Mouse (Mus musculus) midbrain, embryonic 16.5 days (tissue): Measurements from ENCODE around the gene Chmp6. TPM values are rescaled to one million over a fixed set of nuclear protein-coding genes. Genes with fewer than 3 reads are reported as not detected.

Source experiments
- ATAC-seq: fragments of 200-750 bp; cut with Nextera tagmentation; 2 replicates; pipeline ENCODE4 v1.8.0; 2017; ENCODE audit warnings: moderate TSS enrichment
- H3K27ac ChIP-seq: fragments of 300-500 bp; sonication (generic); 2 replicates; pipeline ENCODE4 v1.5.1; 2014; ENCODE audit warnings: mild to moderate bottlenecking, low read length, mixed read lengths
- H3K27me3 ChIP-seq: fragments of 300-500 bp; sonication (generic); 2 replicates; pipeline ENCODE4 v1.6.1; 2014; ENCODE audit warnings: low read depth, low read length, mixed read lengths; ENCODE audit not compliant: control insufficient read depth, insufficient read depth
- H3K36me3 ChIP-seq: fragments of 300-500 bp; sonication (generic); 2 replicates; pipeline ENCODE4 v1.6.1; 2014; ENCODE audit warnings: mild to moderate bottlenecking, low read length, moderate library complexity, mixed read lengths; ENCODE audit not compliant: control insufficient read depth, insufficient read depth
- H3K4me1 ChIP-seq: fragments of 300-500 bp; sonication (generic); 2 replicates; pipeline ENCODE4 v1.6.1; 2014; ENCODE audit warnings: mild to moderate bottlenecking, low read length, mixed read lengths; ENCODE audit not compliant: control insufficient read depth, insufficient read depth
- H3K4me2 ChIP-seq: fragments of 300-500 bp; sonication (generic); 2 replicates; pipeline ENCODE4 v1.6.1; 2014; ENCODE audit warnings: mild to moderate bottlenecking, low read length, mixed read lengths
- H3K4me3 ChIP-seq: fragments of 300-500 bp; sonication (generic); 2 replicates; pipeline ENCODE4 v1.5.1; 2014; ENCODE audit warnings: low read depth, mild to moderate bottlenecking, low read length, moderate library complexity, mixed read lengths
- H3K9ac ChIP-seq: fragments of 300-500 bp; sonication (generic); 2 replicates; pipeline ENCODE4 v1.6.1; 2014; ENCODE audit warnings: low read depth, low read length, mixed read lengths
- H3K9me3 ChIP-seq: fragments of 300-500 bp; sonication (generic); replicated peaks from 2 replicates; pipeline ENCODE4 v1.6.1; 2014; ENCODE audit warnings: mild to moderate bottlenecking, low read length, mixed read lengths; ENCODE audit not compliant: control insufficient read depth, poor library complexity, severe bottlenecking
- WGBS: fragments of 180-500 bp; shearing (Covaris S2); extraction: QIAGEN DNeasy Blood & Tissue Kit; methylation state at CpG from one replicate; pipeline ENCODE4 v1.1.7; 2014; 5-methylcytosine and 5-hydroxymethylcytosine counted together
- polyA plus RNA-seq: library from polyadenylated mRNA; unstranded; fragments of >200 nt; fragmentation: Nextera tagmentation; extraction: Ambion mirVana; gene quantifications from 2 replicates; pipeline ENCODE4 v1.2.1, GENCODE M21; 2015

Chmp6 gene
- polyA plus RNA-seq, 1 experiment from 2014 or later = 115 TPM

- H3K27me3 ChIP-seq = no peaks in the 10 kb centered on the region
- no peak overlapping the region for H3K4me3 ChIP-seq
- no peaks in the 10 kb centered on the region for H3K4me1 ChIP-seq
- no peak overlapping the region for H3K27ac ChIP-seq
- ATAC-seq = no peak
- H3K4me2 ChIP-seq = no peak overlapping the region
- H3K36me3 ChIP-seq = no peaks in the 10 kb centered on the region
- no peak overlapping the region for H3K9ac ChIP-seq
- no peaks in the 10 kb centered on the region for H3K9me3 ChIP-seq
- 65% methylated on average over 2 of the region's 2 CpGs for WGBS
Observed at GRCm38 (mm10) chr11:119954749-119955337, 41.6 kb downstream of the Chmp6 start.

- H3K4me2 ChIP-seq = no peak overlapping the region
- ATAC-seq = no peak
Observed at GRCm38 (mm10) chr11:119955432-119955831, 42.2 kb downstream of the Chmp6 start.

GRCm38 (mm10) chr11:119956590-119956989 is 43.3 kb downstream of the Chmp6 start:
- Histone ChIP-seq H3K27ac (no peak overlapping the region), H3K4me1 (no peaks in the 10 kb centered on the region), H3K27me3 (no peaks in the 10 kb centered on the region), H3K9ac (no peak overlapping the region), H3K36me3 (no peaks in the 10 kb centered on the region), H3K4me2 (no peak overlapping the region), H3K4me3 (no peak overlapping the region), H3K9me3 (no peaks in the 10 kb centered on the region)
- 88% methylated on average over 13 of the region's 13 CpGs for WGBS
- ATAC-seq = no peak

More at GRCm38 (mm10) chr11:119955432-119955831, 42.2 kb downstream of the Chmp6 start:
- Histone ChIP-seq H3K9me3 (no peaks in the 10 kb centered on the region), H3K36me3 (no peaks in the 10 kb centered on the region), H3K27me3 (no peaks in the 10 kb centered on the region), H3K9ac (no peak overlapping the region), H3K4me1 (no peaks in the 10 kb centered on the region), H3K27ac (peak overlapping the region; percentile 30; the same call in 1 of the 2 replicates), H3K4me3 (no peak overlapping the region)
- WGBS = 70% methylated on average over 3 of the region's 3 CpGs

- H3K27ac ChIP-seq = no peak overlapping the region
- no peaks in the 10 kb centered on the region for H3K27me3 ChIP-seq
- WGBS = 91% methylated on average over 7 of the region's 7 CpGs
- ATAC-seq = no peak
- no peak overlapping the region for H3K4me2 ChIP-seq
- H3K9me3 ChIP-seq = no peaks in the 10 kb centered on the region
- no peak overlapping the region for H3K4me3 ChIP-seq
- no peak overlapping the region for H3K9ac ChIP-seq
- H3K36me3 ChIP-seq = no peaks in the 10 kb centered on the region
- H3K4me1 ChIP-seq = no peaks in the 10 kb centered on the region
Observed at GRCm38 (mm10) chr11:119958856-119959255, 45.6 kb downstream of the Chmp6 start.

GRCm38 (mm10) chr11:119959714-119960113 is 46.5 kb downstream of the Chmp6 start:
- ATAC-seq = no peak
- WGBS = 77% methylated on average over 4 of the region's 4 CpGs
- Histone ChIP-seq H3K36me3 (no peaks in the 10 kb centered on the region), H3K27me3 (no peaks in the 10 kb centered on the region), H3K4me3 (no peak overlapping the region), H3K4me1 (peaks cover 4% of the 10 kb centered on the region; the same call in 1 of the 2 replicates), H3K4me2 (no peak overlapping the region), H3K27ac (no peak overlapping the region), H3K9me3 (no peaks in the 10 kb centered on the region), H3K9ac (no peak overlapping the region)

GRCm38 (mm10) chr11:119960671-119961070 is 47.4 kb downstream of the Chmp6 start:
- no peak overlapping the region for H3K4me2 ChIP-seq
- no peaks in the 10 kb centered on the region for H3K36me3 ChIP-seq
- ATAC-seq = no peak
- no peak overlapping the region for H3K27ac ChIP-seq
- 91% methylated on average over 6 of the region's 6 CpGs for WGBS
- H3K9me3 ChIP-seq = no peaks in the 10 kb centered on the region
- H3K9ac ChIP-seq = no peak overlapping the region
- no peak overlapping the region for H3K4me3 ChIP-seq
- no peaks in the 10 kb centered on the region for H3K27me3 ChIP-seq
- H3K4me1 ChIP-seq = peaks cover 10% of the 10 kb centered on the region; the same call in 1 of the 2 replicates

GRCm38 (mm10) chr11:119961511-119961910 is 48.3 kb downstream of the Chmp6 start:
- Histone ChIP-seq H3K27me3 (no peaks in the 10 kb centered on the region), H3K4me3 (no peak overlapping the region), H3K4me2 (no peak overlapping the region), H3K9ac (no peak overlapping the region), H3K9me3 (no peaks in the 10 kb centered on the region), H3K4me1 (peaks cover 10% of the 10 kb centered on the region; the same call in 1 of the 2 replicates), H3K27ac (no peak overlapping the region), H3K36me3 (no peaks in the 10 kb centered on the region)
- ATAC-seq = no peak
- WGBS = 81% methylated on average over 3 of the region's 3 CpGs

- no peak overlapping the region for H3K4me3 ChIP-seq
- H3K36me3 ChIP-seq = no peaks in the 10 kb centered on the region
- peak; percentile 72; the same call in 1 of the 2 replicates for ATAC-seq
- no peaks in the 10 kb centered on the region for H3K27me3 ChIP-seq
- peaks cover 16% of the 10 kb centered on the region for H3K4me1 ChIP-seq
- H3K27ac ChIP-seq = peak overlapping the region; percentile 43; the same call in 1 of the 2 replicates
- H3K9me3 ChIP-seq = no peaks in the 10 kb centered on the region
- H3K9ac ChIP-seq = peak overlapping the region; percentile 18; the same call in 1 of the 2 replicates
- 7% methylated on average over 9 of the region's 9 CpGs for WGBS
- no peak overlapping the region for H3K4me2 ChIP-seq
Observed at GRCm38 (mm10) chr11:119965053-119965452, 51.8 kb downstream of the Chmp6 start.

- Histone ChIP-seq H3K9ac (no peak overlapping the region), H3K9me3 (no peaks in the 10 kb centered on the region), H3K27ac (no peak overlapping the region), H3K4me3 (no peak overlapping the region), H3K36me3 (no peaks in the 10 kb centered on the region), H3K27me3 (no peaks in the 10 kb centered on the region), H3K4me1 (peaks cover 25% of the 10 kb centered on the region), H3K4me2 (no peak overlapping the region)
- no peak for ATAC-seq
- 82% methylated on average over 6 of the region's 6 CpGs for WGBS
Observed at GRCm38 (mm10) chr11:119966294-119966693, 53.1 kb downstream of the Chmp6 start.
